Mouse (Mus musculus) MEL (cell line): ENCODE measurements around the gene Elmod1. TPM values are rescaled to one million over a fixed set of nuclear protein-coding genes. Genes with fewer than 3 reads are reported as not detected.

Source experiments
- DNase-seq: peaks from one replicate; pipeline ENCODE4 v3.0.0; 2011; ENCODE audit warnings: low read depth, low spot score
- H3K27ac ChIP-seq: 2 replicates; pipeline ENCODE4 v1.5.1; 2012; ENCODE audit warnings: low read depth, mild to moderate bottlenecking, control low read depth, low read length, moderate library complexity; ENCODE audit not compliant: control insufficient read depth
- H3K27me3 ChIP-seq, 2 experiments: fragments of 150-350 bp in 1 of 2; sonication (generic) in 1 of 2; 2 replicates each; pipeline ENCODE4 v1.6.1; 2012; ENCODE audit warnings: low read length in 2 of 2, mild to moderate bottlenecking in 2 of 2, improper control_type of control experiment in 1 of 2, moderate library complexity in 1 of 2; ENCODE audit not compliant: insufficient read depth in 2 of 2, control insufficient read depth in 1 of 2
- H3K36me3 ChIP-seq, 2 experiments: 2 replicates each; pipeline ENCODE4 v1.6.1; 2012 to 2014; ENCODE audit warnings: low read length in 2 of 2, improper control_type of control experiment in 1 of 2, inconsistent platforms in 1 of 2, mild to moderate bottlenecking in 1 of 2; ENCODE audit not compliant: insufficient read depth in 2 of 2, control insufficient read depth in 1 of 2
- H3K4me1 ChIP-seq, 2 experiments: fragments of 150-350 bp in 1 of 2; sonication (generic) in 1 of 2; 2 replicates each; pipeline ENCODE4 v1.6.1; 2012; ENCODE audit warnings: low read length in 2 of 2, improper control_type of control experiment in 1 of 2, mild to moderate bottlenecking in 1 of 2; ENCODE audit not compliant: insufficient read depth in 2 of 2, control insufficient read depth in 1 of 2
- H3K4me3 ChIP-seq, 2 experiments: fragments of 150-350 bp in 1 of 2; sonication (generic) in 1 of 2; 2 replicates each; pipeline ENCODE4 v1.5.1; 2012; ENCODE audit warnings: low read depth in 2 of 2, low read length in 2 of 2, mild to moderate bottlenecking in 2 of 2, moderate library complexity in 2 of 2, control low read depth in 1 of 2, improper control_type of control experiment in 1 of 2; ENCODE audit not compliant: control insufficient read depth in 1 of 2, insufficient read depth in 1 of 2
- H3K79me2 ChIP-seq: 2 replicates; pipeline ENCODE4 v1.6.1; 2012; ENCODE audit warnings: mild to moderate bottlenecking, low read length, moderate library complexity; ENCODE audit not compliant: control insufficient read depth, poor library complexity, insufficient read depth
- H3K9ac ChIP-seq: 2 replicates; pipeline ENCODE4 v1.6.1; 2012; ENCODE audit warnings: low read depth, mild to moderate bottlenecking, control low read depth, low read length, moderate library complexity; ENCODE audit not compliant: control insufficient read depth, poor library complexity, severe bottlenecking
- H3K9me3 ChIP-seq: fragments of 150-350 bp; sonication (generic); replicated peaks from 2 replicates; pipeline ENCODE4 v1.6.1; 2012; ENCODE audit warnings: mild to moderate bottlenecking, low read length, improper control_type of control experiment, moderate library complexity; ENCODE audit not compliant: insufficient read depth
- BHLHE40 ChIP-seq: IDR thresholded peaks from 2 replicates; pipeline ENCODE4 v1.6.1; 2012; ENCODE audit warnings: low read depth, mild to moderate bottlenecking, inconsistent platforms, low read length, improper control_type of control experiment, borderline replicate concordance
- CHD1 ChIP-seq: IDR thresholded peaks from 2 replicates; pipeline ENCODE4 v1.6.1; 2012; ENCODE audit warnings: low read depth, mild to moderate bottlenecking, inconsistent platforms, low read length, improper control_type of control experiment
- CHD2 ChIP-seq: IDR thresholded peaks from 2 replicates; pipeline ENCODE4 v1.6.1; 2011; ENCODE audit warnings: low read length, improper control_type of control experiment
- CTCF ChIP-seq, 3 experiments: IDR thresholded peaks in 2 of 3; conservative IDR thresholded peaks in 1 of 3; 2 replicates each; pipeline ENCODE4 v1.5.1; 2011 to 2012; ENCODE audit warnings: low read length in 3 of 3, low read depth in 2 of 3, mild to moderate bottlenecking in 2 of 3, improper control_type of control experiment in 1 of 3, inconsistent platforms in 1 of 3, mixed read lengths in 1 of 3, moderate library complexity in 1 of 3; ENCODE audit not compliant: control insufficient read depth in 1 of 3, insufficient read depth in 1 of 3, poor library complexity in 1 of 3, severe bottlenecking in 1 of 3
- EP300 ChIP-seq, 2 experiments: IDR thresholded peaks; 2 replicates each; pipeline ENCODE4 v1.6.1; 2011; ENCODE audit warnings: improper control_type of control experiment in 2 of 2, low read length in 2 of 2, low read depth in 1 of 2, mild to moderate bottlenecking in 1 of 2
- ETS1 ChIP-seq: IDR thresholded peaks from 2 replicates; pipeline ENCODE4 v1.6.1; 2012; ENCODE audit warnings: low read depth, mild to moderate bottlenecking, inconsistent platforms, low read length, improper control_type of control experiment, moderate library complexity
- GABPA ChIP-seq: IDR thresholded peaks from 2 replicates; pipeline ENCODE4 v1.6.1; 2012; ENCODE audit warnings: low read depth, mild to moderate bottlenecking, inconsistent platforms, low read length, improper control_type of control experiment, moderate library complexity
- GATA1 ChIP-seq: IDR thresholded peaks from 2 replicates; pipeline ENCODE4 v1.6.1; 2011; ENCODE audit warnings: low read depth, low read length, improper control_type of control experiment
- MAFK ChIP-seq: IDR thresholded peaks from 2 replicates; pipeline ENCODE4 v1.6.1; 2011; ENCODE audit warnings: low read depth, mild to moderate bottlenecking, low read length, improper control_type of control experiment, borderline replicate concordance
- MAX ChIP-seq: IDR thresholded peaks from 2 replicates; pipeline ENCODE4 v1.6.1; 2011; ENCODE audit warnings: low read length, improper control_type of control experiment
- MAZ ChIP-seq: IDR thresholded peaks from 2 replicates; pipeline ENCODE4 v1.6.1; 2012; ENCODE audit warnings: low read depth, mild to moderate bottlenecking, inconsistent platforms, low read length, improper control_type of control experiment
- MEF2A ChIP-seq: IDR thresholded peaks from 2 replicates; pipeline ENCODE4 v1.6.1; 2014; ENCODE audit warnings: low read depth, mild to moderate bottlenecking, inconsistent platforms, low read length, improper control_type of control experiment; ENCODE audit not compliant: poor library complexity, insufficient replicate concordance, severe bottlenecking; ENCODE audit errors: extremely low read depth
- MYB ChIP-seq: IDR thresholded peaks from 2 replicates; pipeline ENCODE4 v1.6.1; 2011; ENCODE audit warnings: mild to moderate bottlenecking, low read depth, low read length, improper control_type of control experiment
- NELFE ChIP-seq: IDR thresholded peaks from 2 replicates; pipeline ENCODE4 v1.6.1; 2011; ENCODE audit warnings: low read depth, low read length, improper control_type of control experiment
- NRF1 ChIP-seq: IDR thresholded peaks from 2 replicates; pipeline ENCODE4 v1.6.1; 2014; ENCODE audit warnings: low read depth, mild to moderate bottlenecking, inconsistent platforms, low read length, improper control_type of control experiment, moderate library complexity; ENCODE audit not compliant: poor library complexity, insufficient read depth, severe bottlenecking
- POLR2A ChIP-seq, 2 experiments: IDR thresholded peaks; 2 replicates each; pipeline ENCODE4 v1.6.1; 2011 to 2012; ENCODE audit warnings: low read length in 2 of 2, mild to moderate bottlenecking in 2 of 2, control low read depth in 1 of 2, improper control_type of control experiment in 1 of 2, low read depth in 1 of 2, moderate library complexity in 1 of 2; ENCODE audit not compliant: control insufficient read depth in 1 of 2, insufficient read depth in 1 of 2, poor library complexity in 1 of 2
- POLR2AphosphoS5 ChIP-seq: IDR thresholded peaks from 2 replicates; pipeline ENCODE4 v1.6.1; 2012; ENCODE audit warnings: low read depth, borderline replicate concordance, mild to moderate bottlenecking, inconsistent platforms, low read length, moderate library complexity, mixed read lengths
- RCOR1 ChIP-seq: IDR thresholded peaks from 2 replicates; pipeline ENCODE4 v1.6.1; 2012; ENCODE audit warnings: low read depth, mild to moderate bottlenecking, inconsistent platforms, low read length, improper control_type of control experiment
- SIN3A ChIP-seq: IDR thresholded peaks from 2 replicates; pipeline ENCODE4 v1.6.1; 2012; ENCODE audit warnings: low read length, improper control_type of control experiment, inconsistent platforms
- SMC3 ChIP-seq: IDR thresholded peaks from 2 replicates; pipeline ENCODE4 v1.6.1; 2011; ENCODE audit warnings: low read depth, low read length, improper control_type of control experiment
- TBP ChIP-seq: IDR thresholded peaks from 2 replicates; pipeline ENCODE4 v1.8.0; 2011; ENCODE audit warnings: low read depth, low read length, improper control_type of control experiment
- TCF12 ChIP-seq: IDR thresholded peaks from 2 replicates; pipeline ENCODE4 v1.6.1; 2014; ENCODE audit warnings: low read depth, mild to moderate bottlenecking, inconsistent platforms, low read length, improper control_type of control experiment, moderate library complexity
- UBTF ChIP-seq: IDR thresholded peaks from 2 replicates; pipeline ENCODE4 v1.6.1; 2012; ENCODE audit warnings: low read depth, mild to moderate bottlenecking, inconsistent platforms, low read length, improper control_type of control experiment, moderate library complexity, borderline replicate concordance; ENCODE audit not compliant: insufficient read depth
- ZKSCAN1 ChIP-seq: IDR thresholded peaks from 2 replicates; pipeline ENCODE4 v1.6.1; 2012; ENCODE audit warnings: low read depth, mild to moderate bottlenecking, inconsistent platforms, low read length, improper control_type of control experiment, moderate library complexity
- ZMIZ1 ChIP-seq: IDR thresholded peaks from 2 replicates; pipeline ENCODE4 v1.6.1; 2012; ENCODE audit warnings: low read depth, mild to moderate bottlenecking, inconsistent platforms, low read length, improper control_type of control experiment, moderate library complexity
- ZNF384 ChIP-seq: IDR thresholded peaks from 2 replicates; pipeline ENCODE4 v1.6.1; 2012; ENCODE audit warnings: low read depth, mild to moderate bottlenecking, inconsistent platforms, low read length, improper control_type of control experiment
- polyA plus RNA-seq, 2 experiments: library from polyadenylated mRNA; stranded (reverse) in 1 of 2; unstranded in 1 of 2; fragments of >175 nt in 1 of 2; fragments of >200 nt in 1 of 2; gene quantifications; 2 replicates each; pipeline versions ENCODE4 v1.2.1 to v1.2.4; 2012; ENCODE audit warnings: low replicate concordance in 2 of 2, low read depth in 1 of 2; ENCODE audit not compliant: insufficient read length in 2 of 2, insufficient read depth in 1 of 2, missing spikeins in 1 of 2
- total RNA-seq: library from RNA; depleted of rRNA; stranded (reverse); fragments of 300-350 nt; gene quantifications from 2 replicates; pipeline ENCODE4 v1.2.3, GENCODE M21; 2012

Gene Elmod1
- total and polyA plus RNA-seq, 3 experiments = not detected

- H3K9ac ChIP-seq = no peak overlapping the region
- H3K9me3 ChIP-seq = no peaks in the 10 kb centered on the region
- no peaks in the 10 kb centered on the region for H3K79me2 ChIP-seq
- no peaks in the 10 kb centered on the region for H3K36me3 ChIP-seq
- no peaks in the 10 kb centered on the region for H3K27me3 ChIP-seq
- no peak overlapping the region for H3K4me3 ChIP-seq
- no peak for DNase-seq
- H3K27ac ChIP-seq = no peak overlapping the region
- no peaks in the 10 kb centered on the region for H3K4me1 ChIP-seq
- TF ChIP-seq MYB = no peak
- TF ChIP-seq CHD1 = no peak
- no peak for TF ChIP-seq RCOR1
- TF ChIP-seq MAZ = no peak
- no peak for TF ChIP-seq NRF1
- no peak for TF ChIP-seq BHLHE40
- no peak for TF ChIP-seq MAFK
- no peak for TF ChIP-seq ZMIZ1
- TF ChIP-seq ZKSCAN1 = no peak
- no peak for TF ChIP-seq EP300 (IDR thresholded peaks at IDR 0.05; ENCODE audit: low read depth in 1 of 2, low read length in 2 of 2)
- no peak for TF ChIP-seq CHD2
- TF ChIP-seq ZNF384 = no peak
- TF ChIP-seq UBTF = no peak
- TF ChIP-seq POLR2AphosphoS5 = no peak
- TF ChIP-seq MAX = no peak
- TF ChIP-seq GATA1 = no peak
- TF ChIP-seq MEF2A = no peak
- no peak for TF ChIP-seq TCF12
Measured at GRCm38 (mm10) chr9:53883588-53884280, 91.4 kb downstream of the Elmod1 start.

- H3K9me3 ChIP-seq = no peaks in the 10 kb centered on the region
- H3K4me1 ChIP-seq = no peaks in the 10 kb centered on the region
- H3K79me2 ChIP-seq = no peaks in the 10 kb centered on the region
- no peak overlapping the region for H3K9ac ChIP-seq
- TF ChIP-seq MEF2A (no peak), NRF1 (no peak), TBP (no peak), CTCF (IDR thresholded peaks at IDR 0.05 in 2 of 3, conservative IDR thresholded peaks at IDR 0.05 in 1 of 3; ENCODE audit: control insufficient read depth in 1 of 3, insufficient read depth in 1 of 3, low read depth in 2 of 3, low read length in 3 of 3, poor library complexity in 1 of 3, severe bottlenecking in 1 of 3) (no peak), RCOR1 (no peak), EP300 (IDR thresholded peaks at IDR 0.05; ENCODE audit: low read depth in 1 of 2, low read length in 2 of 2) (no peak), SIN3A (no peak), GABPA (no peak), SMC3 (no peak), MAZ (no peak), POLR2A (IDR thresholded peaks at IDR 0.05; ENCODE audit: control insufficient read depth in 1 of 2, insufficient read depth in 1 of 2, low read depth in 1 of 2, low read length in 2 of 2, poor library complexity in 1 of 2) (no peak), MAFK (no peak), NELFE (no peak), ETS1 (no peak)
- no peak overlapping the region for H3K4me3 ChIP-seq
- H3K27me3 ChIP-seq = no peaks in the 10 kb centered on the region
- H3K36me3 ChIP-seq = no peaks in the 10 kb centered on the region
- no peak for DNase-seq
- H3K27ac ChIP-seq = no peak overlapping the region
Measured at GRCm38 (mm10) chr9:53877423-53877822, 97.7 kb downstream of the Elmod1 start.
